Mouse (Mus musculus) macrophage (primary cell): Measurements from ENCODE around the gene Cflar. TPM values are rescaled to one million over a fixed set of nuclear protein-coding genes. Genes with fewer than 3 reads are reported as not detected.

Experiments used
- H3K27ac ChIP-seq: fragments of 350-480 bp; formaldehyde crosslinking; 2 replicates; pipeline ENCODE4 v1.9.0; 2021
- H3K36me3 ChIP-seq: fragments of 350-480 bp; formaldehyde crosslinking; 2 replicates; pipeline ENCODE4 v1.9.0; 2021; ENCODE audit errors: inconsistent target
- H3K4me3 ChIP-seq: fragments of 350-480 bp; formaldehyde crosslinking; 2 replicates; pipeline ENCODE4 v1.9.0; 2021; ENCODE audit errors: inconsistent target
- H3K79me2 ChIP-seq: fragments of 350-480 bp; formaldehyde crosslinking; 2 replicates; pipeline ENCODE4 v1.9.0; 2021; ENCODE audit errors: inconsistent target
- WGBS: methylation state at CpG from one replicate; pipeline ENCODE4 v1.1.7; 2026; ENCODE audit warnings: inconsistent platforms; ENCODE audit not compliant: missing documents; 5-methylcytosine and 5-hydroxymethylcytosine counted together
- polyA plus RNA-seq: library from polyadenylated mRNA; stranded (reverse); fragments of 250-400 nt; gene quantifications from 3 replicates; pipeline ENCODE4 v1.2.4, GENCODE M21; 2018; ENCODE audit warnings: inconsistent platforms

Cflar gene
- polyA plus RNA-seq, 1 experiment from 2014 or later, result 53.3 TPM

DNA sequence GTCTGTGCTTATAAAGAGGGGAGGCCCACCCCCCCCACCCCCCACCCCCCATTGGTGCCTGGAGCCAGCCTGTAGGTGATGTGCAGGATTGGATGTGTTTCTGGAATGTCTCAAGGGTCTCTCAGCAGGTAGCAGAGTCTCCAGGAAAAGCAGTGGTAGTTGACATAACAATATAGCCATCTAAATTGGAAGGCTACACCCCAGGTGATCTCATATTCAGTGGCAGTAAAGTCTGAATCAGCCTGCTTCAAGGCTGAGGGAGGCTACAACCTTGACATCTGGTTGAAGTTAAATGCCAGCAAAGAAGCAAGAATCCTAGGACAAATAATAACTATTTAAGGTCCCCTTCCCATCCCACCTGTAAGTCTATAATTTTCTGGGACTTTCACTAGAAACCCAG is 57.8 kb downstream of the Cflar start:
- no peak overlapping the region for H3K27ac ChIP-seq
- H3K4me3 ChIP-seq, result no peak overlapping the region
- H3K36me3 ChIP-seq, result no peaks in the 10 kb centered on the region
- H3K79me2 ChIP-seq, result no peaks in the 10 kb centered on the region

GRCm38 (mm10) chr1:58769701-58770100 is 58.4 kb downstream of the Cflar start:
- WGBS, result 66% methylated on average over 9 of the region's 9 CpGs
- no peak overlapping the region for H3K4me3 ChIP-seq
- no peak overlapping the region for H3K27ac ChIP-seq
- no peaks in the 10 kb centered on the region for H3K36me3 ChIP-seq
- no peaks in the 10 kb centered on the region for H3K79me2 ChIP-seq

DNA sequence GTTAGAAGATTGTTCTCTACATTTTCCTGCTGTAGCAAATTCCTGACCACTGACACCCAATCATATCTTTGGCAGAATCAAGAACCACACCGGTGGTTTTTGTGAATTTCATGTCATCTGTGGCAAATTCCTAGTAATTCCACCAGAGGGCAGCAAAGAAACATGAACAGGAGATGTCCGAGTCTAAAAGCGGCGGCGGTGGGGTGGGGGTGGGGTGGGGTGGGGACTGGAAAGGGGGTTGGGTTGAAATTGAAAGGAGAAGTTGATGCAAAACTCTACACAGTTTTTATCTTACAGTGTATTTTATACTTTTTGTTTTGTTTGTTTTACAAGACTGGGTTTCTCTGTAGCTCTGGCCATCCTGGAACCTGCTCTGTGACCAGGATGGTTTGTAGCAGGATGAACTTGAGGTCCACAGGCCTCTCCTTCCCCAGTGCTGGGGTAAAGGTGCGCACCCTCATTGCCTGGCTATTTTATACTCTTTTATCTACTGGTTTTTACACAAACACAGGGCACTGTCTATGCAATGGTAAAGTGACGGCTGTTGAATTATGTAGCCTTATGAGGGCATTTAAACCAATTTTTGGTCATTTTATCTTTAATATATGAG is 58.9 kb downstream of the Cflar start:
- Histone ChIP-seq H3K36me3 (no peaks in the 10 kb centered on the region), H3K4me3 (no peak overlapping the region), H3K79me2 (no peaks in the 10 kb centered on the region), H3K27ac (peak overlapping the region; percentile 52)
- 57% methylated on average over 2 of the region's 7 CpGs for WGBS

GRCm38 (mm10) chr1:58772084-58772483 is 60.8 kb downstream of the Cflar start:
- WGBS, result 100% methylated on average over 3 of the region's 3 CpGs
- H3K79me2 ChIP-seq, result no peaks in the 10 kb centered on the region
- H3K36me3 ChIP-seq, result no peaks in the 10 kb centered on the region
- H3K4me3 ChIP-seq, result no peak overlapping the region
- H3K27ac ChIP-seq, result no peak overlapping the region

- Histone ChIP-seq H3K27ac (peak overlapping the region; percentile 93), H3K36me3 (no peaks in the 10 kb centered on the region), H3K4me3 (no peak overlapping the region), H3K79me2 (no peaks in the 10 kb centered on the region)
Observed at GRCm38 (mm10) chr1:58773280-58773679, 62.0 kb downstream of the Cflar start.

DNA sequence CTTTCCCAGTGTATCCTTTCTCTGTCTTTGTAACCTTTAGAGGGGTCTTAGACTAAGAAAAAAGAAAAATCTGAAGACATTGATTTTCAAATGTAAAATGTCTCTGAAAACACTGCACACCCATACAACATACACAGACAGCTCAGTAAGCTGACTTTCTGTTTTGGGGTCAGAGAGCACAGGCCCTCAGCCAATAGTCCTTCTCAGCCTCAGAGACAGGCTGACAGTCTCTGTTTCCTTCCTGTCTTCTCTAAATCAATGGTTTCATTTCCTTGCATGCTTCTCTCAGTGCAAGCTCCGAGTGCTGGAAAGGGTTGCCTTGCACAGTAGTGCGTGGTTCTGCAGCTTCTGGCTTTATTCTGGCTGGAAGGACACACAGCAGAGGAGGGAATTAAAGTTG is 62.6 kb downstream of the Cflar start:
- Histone ChIP-seq H3K4me3 (no peak overlapping the region), H3K27ac (peak overlapping the region; percentile 93), H3K36me3 (no peaks in the 10 kb centered on the region), H3K79me2 (no peaks in the 10 kb centered on the region)
- 19% methylated on average over 2 of the region's 2 CpGs for WGBS

DNA sequence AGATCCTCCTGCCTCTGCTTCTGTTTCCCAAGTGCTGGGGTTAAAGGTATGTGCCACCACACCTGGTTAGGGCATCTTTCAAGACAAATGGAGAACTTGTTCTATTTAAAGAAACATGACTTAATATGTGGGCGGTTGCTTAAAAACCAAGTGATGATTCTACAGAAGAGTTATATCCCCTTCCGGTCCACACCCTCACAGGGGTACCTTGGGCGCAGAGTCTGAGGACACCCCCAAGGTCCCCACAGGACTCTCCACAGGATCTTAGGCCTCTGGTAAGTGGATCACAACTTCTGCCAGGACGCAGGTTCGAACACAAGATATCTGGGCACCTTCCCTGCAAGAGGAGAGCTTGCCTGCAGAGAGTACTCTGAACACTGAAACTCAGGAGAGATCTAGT is 64.1 kb downstream of the Cflar start:
- H3K27ac ChIP-seq, result no peak overlapping the region
- WGBS, result 91% methylated on average over 5 of the region's 5 CpGs
- H3K36me3 ChIP-seq, result no peaks in the 10 kb centered on the region
- H3K79me2 ChIP-seq, result no peaks in the 10 kb centered on the region
- no peak overlapping the region for H3K4me3 ChIP-seq

GRCm38 (mm10) chr1:58777583-58777982 is 66.3 kb downstream of the Cflar start:
- 100% methylated on average over 1 of the region's 1 CpGs for WGBS
- Histone ChIP-seq H3K79me2 (no peaks in the 10 kb centered on the region), H3K4me3 (no peak overlapping the region), H3K27ac (no peak overlapping the region), H3K36me3 (no peaks in the 10 kb centered on the region)

- H3K4me3 ChIP-seq, result no peak overlapping the region
- H3K36me3 ChIP-seq, result no peaks in the 10 kb centered on the region
- 0% methylated on average over 1 of the region's 1 CpGs for WGBS
- H3K79me2 ChIP-seq, result no peaks in the 10 kb centered on the region
- H3K27ac ChIP-seq, result no peak overlapping the region
Observed at GRCm38 (mm10) chr1:58778226-58778625, 66.9 kb downstream of the Cflar start.

DNA sequence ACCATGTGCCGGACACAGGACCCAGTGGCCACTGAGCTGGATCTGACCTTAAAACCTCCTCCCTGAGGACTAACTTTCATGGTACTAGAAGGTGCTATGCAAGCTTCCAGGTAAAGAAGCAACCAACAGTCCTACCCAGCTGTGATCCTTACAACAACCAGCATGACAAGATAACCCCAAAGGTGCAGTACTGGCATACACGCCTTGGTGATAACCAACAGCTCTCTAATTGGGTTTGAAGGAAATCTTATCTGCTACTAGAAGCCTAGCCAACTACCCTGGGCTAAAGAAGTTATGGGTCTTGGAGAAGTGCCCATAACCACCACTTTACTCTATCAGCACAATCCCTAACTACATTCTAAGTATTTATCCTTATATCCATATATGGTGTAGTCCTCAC is 75.0 kb downstream of the Cflar start:
- Histone ChIP-seq H3K79me2 (no peaks in the 10 kb centered on the region), H3K27ac (no peak overlapping the region)
- WGBS, result 93% methylated on average over 2 of the region's 2 CpGs

GRCm38 (mm10) chr1:58788410-58788809 is 77.1 kb downstream of the Cflar start:
- H3K36me3 ChIP-seq, result no peaks in the 10 kb centered on the region
- WGBS, result 96% methylated on average over 4 of the region's 4 CpGs
- H3K79me2 ChIP-seq, result no peaks in the 10 kb centered on the region
- no peak overlapping the region for H3K4me3 ChIP-seq
- no peak overlapping the region for H3K27ac ChIP-seq

More for the DNA sequence above, 75.0 kb downstream of the Cflar start:
- Histone ChIP-seq H3K4me3 (no peak overlapping the region), H3K36me3 (no peaks in the 10 kb centered on the region)

- H3K36me3 ChIP-seq, result peaks cover 12% of the 10 kb centered on the region; the same call in 1 of the 2 replicates
- no peak overlapping the region for H3K4me3 ChIP-seq
- H3K27ac ChIP-seq, result peak overlapping the region; percentile 91
- H3K79me2 ChIP-seq, result peaks cover 41% of the 10 kb centered on the region
- 63% methylated on average over 2 of the region's 2 CpGs for WGBS
Observed at GRCm38 (mm10) chr1:58794705-58795104, 83.4 kb downstream of the Cflar start.

DNA sequence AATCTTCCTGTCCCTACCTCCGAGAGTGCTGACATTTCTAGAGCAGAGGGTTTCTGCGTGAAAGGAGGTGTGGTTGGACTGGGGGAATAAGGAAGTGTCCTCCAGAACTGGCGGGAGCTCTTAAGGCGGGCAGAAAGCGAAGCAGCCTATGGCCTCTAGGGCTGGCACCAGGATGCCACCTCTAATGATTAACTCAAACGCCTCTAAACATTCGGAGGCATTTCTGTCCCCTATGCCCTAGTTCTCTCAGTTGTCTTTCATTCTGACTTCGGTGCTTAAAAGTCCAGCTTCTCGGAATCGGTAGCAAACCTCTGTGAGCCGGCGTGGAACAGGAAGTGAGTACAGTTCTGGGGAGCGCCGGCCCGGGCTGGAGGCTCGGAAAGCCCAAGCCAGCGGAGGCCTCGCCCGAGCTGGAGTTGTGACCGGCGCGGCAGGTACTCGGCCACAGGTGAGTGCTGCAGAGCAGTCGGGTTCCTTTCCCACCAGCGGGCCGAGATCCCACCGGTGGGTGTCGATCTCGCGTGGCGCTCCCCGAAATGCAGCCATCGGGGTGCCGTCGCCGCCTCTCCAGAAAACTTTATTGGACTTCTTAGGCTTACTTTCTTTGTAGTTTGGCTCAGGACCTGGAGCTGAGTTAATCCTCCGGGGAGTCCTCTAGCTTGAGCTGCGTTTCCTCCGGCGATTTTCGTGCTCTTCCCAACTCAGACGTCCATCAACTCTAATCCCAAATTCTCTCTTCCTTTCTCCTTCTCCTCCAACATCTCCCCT is 84.2 kb downstream of the Cflar start, which contains the start of gene Casp8:
Gene Casp8, plus strand, starts transcription at position 84 of the 768 bp plus-strand sequence.
- H3K27ac ChIP-seq, result peak within 1 kb of the TSS; percentile 91
- H3K36me3 ChIP-seq, result peaks cover 12% of the 10 kb centered on the region; the same call in 1 of the 2 replicates
- WGBS, result under 1% methylated on average over 42 of the region's 42 CpGs
- H3K4me3 ChIP-seq, result peak within 1 kb of the TSS; percentile 87
- peaks cover 48% of the 10 kb centered on the region for H3K79me2 ChIP-seq

DNA sequence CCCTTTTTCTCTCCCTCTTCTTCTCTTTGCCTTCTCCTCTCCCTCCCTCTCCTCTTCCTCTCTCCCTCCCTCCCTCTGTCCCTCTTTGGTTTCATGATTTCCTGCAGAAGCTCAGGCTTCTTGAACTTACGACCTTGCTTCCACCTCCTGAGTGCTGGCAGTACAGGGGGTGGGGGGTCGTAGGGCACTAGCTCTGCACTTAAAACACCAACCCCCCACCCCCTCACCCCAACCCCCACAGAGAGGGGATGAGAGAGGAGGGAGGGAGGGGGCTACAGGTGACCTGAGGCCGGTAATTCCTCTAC is 84.7 kb downstream of the Cflar start:
- H3K36me3 ChIP-seq, result peaks cover 12% of the 10 kb centered on the region; the same call in 1 of the 2 replicates
- peaks cover 54% of the 10 kb centered on the region for H3K79me2 ChIP-seq
- peak overlapping the region; percentile 87 for H3K4me3 ChIP-seq
- whole genome bisulfite sequencing, result 0% methylated on average over 2 of the region's 3 CpGs
- peak overlapping the region; percentile 91 for H3K27ac ChIP-seq

DNA sequence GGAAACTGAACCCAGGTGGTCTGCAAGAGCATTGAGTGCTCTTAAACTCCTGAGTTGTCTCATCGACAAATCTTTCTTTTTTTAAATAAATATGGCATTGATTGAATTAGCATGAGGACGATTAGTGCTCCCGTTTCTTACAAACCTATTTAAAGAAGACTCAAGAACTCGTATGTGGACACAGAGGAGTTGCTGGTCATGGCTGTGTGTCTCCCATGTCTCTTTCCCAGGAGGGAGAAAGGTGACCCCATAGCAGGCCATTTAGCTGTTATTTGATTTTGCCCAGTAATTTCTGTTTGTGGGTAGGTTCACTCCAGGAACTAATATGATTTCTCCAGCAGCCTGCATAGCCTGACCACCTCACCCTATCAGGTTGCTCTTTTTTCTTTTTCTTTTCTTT is 85.5 kb downstream of the Cflar start:
- H3K36me3 ChIP-seq, result peaks cover 12% of the 10 kb centered on the region; the same call in 1 of the 2 replicates
- peaks cover 62% of the 10 kb centered on the region for H3K79me2 ChIP-seq
- 20% methylated on average over 4 of the region's 4 CpGs for WGBS
- peak overlapping the region; percentile 87 for H3K4me3 ChIP-seq
- H3K27ac ChIP-seq, result peak overlapping the region; percentile 91
